Mouse (Mus musculus): ENCODE results near the gene Smarcd1.
A peak's percentile ranks its signal among the peaks of the same experiment; 100 is the strongest.
"Not testable (repeated sequence)": the region's sequence is repeated elsewhere in the genome, so short reads cannot be mapped to it uniquely, and the experiment has no call there.

Gene Smarcd1

GRCm38 (mm10) chr15:99684156-99684555, 17.8 kb upstream of the Smarcd1 start:
- no peak for DNase-seq (ENCODE audit: low spot score in 2 of 2)

DNA sequence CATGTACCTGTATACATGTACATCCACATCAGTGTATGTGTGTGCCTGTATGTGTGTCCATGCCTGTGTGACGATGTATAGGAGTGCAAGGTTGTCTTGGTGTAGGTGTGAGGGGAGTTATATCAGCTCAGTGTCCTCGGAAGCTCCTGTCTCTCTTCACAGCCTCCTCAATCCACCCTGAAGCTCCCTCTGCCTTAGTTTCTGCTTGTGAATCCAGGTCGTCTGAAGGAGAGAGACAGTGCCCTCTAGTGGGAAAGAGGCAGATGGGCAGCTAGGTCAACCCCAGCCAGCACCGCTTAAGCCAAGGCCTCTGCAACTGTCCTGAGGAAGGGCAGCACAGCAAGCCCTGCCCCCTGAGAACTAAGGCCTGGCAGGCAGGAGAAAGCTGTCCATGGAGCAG, 13.2 kb upstream of the Smarcd1 start:
- DNase-seq (ENCODE audit: low spot score in 2 of 2): peak in 1 of 2 experiments; percentile 47

DNA sequence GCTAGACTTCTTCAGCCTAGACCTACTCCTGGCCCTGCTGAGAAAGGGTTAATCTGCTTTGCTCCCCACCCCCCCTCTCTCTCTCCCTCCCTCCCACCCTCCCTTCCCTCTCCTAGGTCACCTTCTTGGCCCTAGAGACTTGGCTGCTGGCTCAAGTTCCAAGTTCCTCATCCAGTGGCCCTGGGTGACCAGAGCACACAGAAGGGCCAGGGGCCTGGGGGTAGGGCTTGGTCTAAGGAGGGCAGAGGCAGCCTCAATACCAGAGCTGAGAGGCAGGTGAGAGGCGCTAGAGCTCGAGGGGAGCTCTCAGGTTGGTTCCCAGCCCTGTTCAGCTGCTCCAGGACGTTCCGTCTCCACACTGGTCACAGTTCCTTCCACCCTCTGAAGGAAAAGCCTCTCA, 11.0 kb upstream of the Smarcd1 start:
- no peak for DNase-seq (ENCODE audit: low spot score in 2 of 2)

DNA sequence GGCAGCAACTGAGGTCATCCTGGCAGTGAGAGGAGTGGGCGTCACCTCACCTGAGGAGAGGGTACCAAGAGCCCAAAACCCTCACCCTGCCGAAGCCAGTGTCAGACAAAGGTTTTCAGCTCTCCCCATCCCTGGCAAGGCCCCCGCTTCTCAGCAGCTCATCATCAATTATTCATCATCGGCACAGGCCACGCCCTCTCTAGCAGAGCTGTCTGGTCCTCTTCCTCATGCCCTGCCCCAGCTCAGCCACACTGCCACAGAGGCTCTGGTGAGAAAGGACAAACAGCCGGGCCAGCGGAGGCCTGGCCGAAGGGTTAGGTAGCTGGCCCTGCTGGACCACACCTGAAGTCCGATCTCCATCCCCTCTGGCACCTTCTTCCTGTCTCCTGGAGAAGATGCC, 10.0 kb upstream of the Smarcd1 start:
- no peak for DNase-seq (ENCODE audit: low spot score in 2 of 2)

GRCm38 (mm10) chr15:99697309-99697708, 4.6 kb upstream of the Smarcd1 start:
- DNase-seq (ENCODE audit: low spot score in 2 of 2): no peak

DNA sequence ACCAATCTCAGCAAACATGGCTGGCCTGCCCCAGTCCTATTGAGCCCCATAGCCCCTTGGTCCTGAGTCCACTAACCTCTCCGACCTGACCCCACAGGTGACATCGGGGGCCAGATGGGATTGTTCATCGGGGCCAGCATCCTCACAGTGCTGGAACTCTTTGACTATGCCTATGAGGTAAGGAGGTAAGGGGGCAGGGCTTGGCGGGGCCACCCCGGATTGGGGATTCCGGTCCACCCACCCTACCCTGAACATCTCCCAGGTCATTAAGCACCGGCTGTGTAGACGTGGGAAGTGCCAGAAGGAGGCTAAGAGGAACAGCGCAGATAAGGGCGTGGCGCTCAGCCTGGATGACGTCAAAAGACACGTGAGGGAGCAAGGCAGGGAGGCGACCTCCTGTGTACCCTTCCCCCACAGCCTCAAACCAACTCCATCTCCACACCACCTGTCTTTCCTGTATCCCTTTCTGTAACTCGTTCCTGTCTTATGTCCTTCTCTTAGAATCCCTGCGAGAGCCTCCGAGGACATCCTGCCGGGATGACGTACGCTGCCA, 3.3 kb upstream of the Smarcd1 start:
- no peak for DNase-seq (ENCODE audit: low spot score in 2 of 2)

DNA sequence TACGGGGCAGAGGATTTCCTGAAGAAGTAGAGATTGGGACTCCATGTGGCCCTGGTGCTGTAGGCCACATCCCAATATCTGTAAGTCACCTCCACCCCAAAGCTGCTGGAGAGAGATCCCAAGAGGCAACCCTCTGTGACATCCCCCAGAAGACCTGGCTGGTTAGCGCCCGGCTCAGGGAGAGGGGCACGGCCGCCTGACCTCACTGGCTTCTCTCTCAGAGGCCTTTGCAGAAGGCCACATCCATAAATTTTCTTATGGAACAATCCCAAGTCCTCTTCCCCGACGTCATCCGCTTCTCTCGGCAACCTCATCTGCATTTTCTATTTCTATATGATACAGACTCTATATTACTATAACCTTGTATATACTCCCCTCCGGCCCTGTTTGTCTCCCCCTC, 2.2 kb upstream of the Smarcd1 start:
- no peak for DNase-seq (ENCODE audit: low spot score in 2 of 2)

GRCm38 (mm10) chr15:99700219-99701106, 1.5 kb upstream of the Smarcd1 start:
- no peak for DNase-seq (ENCODE audit: low spot score in 2 of 2)

- not testable (repeated sequence) for DNase-seq (ENCODE audit: low spot score in 2 of 2)
Measured at GRCm38 (mm10) chr15:99701640-99701998, 310 bp upstream of the Smarcd1 start.

DNA sequence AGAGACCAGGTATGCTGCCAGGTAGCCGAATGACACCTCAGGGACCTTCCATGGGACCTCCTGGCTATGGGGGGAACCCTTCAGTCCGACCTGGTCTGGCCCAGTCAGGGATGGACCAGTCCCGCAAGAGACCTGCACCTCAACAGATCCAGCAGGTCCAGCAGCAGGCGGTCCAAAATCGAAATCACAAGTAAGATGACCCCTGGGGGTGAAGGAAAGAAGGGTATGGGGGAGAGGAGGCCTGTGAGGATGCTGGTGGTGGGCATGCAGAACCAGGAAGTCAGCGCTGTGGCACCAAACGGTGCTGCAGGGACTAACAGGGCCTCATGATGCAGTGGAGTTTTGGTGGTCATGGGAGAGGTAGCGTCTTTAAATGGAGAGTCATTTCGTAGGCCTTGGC, 1.2 kb downstream of the Smarcd1 start:
- no peak for DNase-seq (ENCODE audit: low spot score in 2 of 2)

DNA sequence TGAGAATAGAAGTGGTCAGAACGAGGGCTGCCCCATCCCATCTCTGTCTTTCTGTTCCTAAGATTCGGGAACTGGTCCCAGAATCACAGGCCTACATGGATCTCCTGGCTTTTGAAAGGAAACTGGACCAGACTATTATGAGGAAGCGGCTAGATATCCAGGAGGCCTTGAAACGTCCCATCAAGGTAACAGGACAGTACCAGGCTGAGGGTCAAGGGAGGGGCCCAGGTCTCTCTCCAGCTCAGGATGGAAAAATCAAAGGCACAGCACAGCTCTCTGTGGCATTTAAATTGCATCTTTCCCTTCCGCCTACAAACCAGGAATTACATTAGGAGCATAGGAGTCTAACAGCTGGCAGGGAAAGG, 1.7 kb downstream of the Smarcd1 start:
- no peak for DNase-seq (ENCODE audit: low spot score in 2 of 2)

DNA sequence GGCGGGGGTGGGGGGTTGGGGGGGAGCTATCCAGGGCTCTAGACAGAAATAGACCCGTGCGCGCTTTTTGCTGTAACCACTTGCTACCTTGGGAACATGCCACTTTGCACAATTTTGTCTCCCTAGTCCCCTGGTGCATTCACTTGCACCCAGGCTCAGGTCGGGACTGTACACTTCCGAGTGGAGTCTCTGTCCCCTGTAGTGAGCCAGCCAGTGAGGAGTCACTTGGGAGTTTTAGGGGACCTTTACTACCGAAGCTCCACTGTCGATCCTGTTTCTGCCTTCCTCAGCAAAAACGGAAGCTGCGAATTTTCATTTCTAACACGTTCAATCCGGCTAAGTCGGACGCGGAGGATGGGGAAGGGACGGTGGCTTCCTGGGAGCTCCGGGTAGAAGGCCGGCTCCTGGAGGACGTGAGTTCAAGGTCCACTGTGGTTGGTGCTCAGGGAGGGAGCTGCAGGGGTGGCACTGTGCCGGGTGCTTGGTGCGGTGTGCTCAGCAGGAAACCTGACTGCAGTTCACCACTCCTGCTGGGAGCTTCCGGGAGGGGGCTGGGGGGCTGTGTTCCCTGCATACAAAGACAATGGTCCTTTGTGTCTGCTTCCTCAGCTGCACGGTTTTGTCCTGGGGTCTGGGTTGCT, 2.2 kb downstream of the Smarcd1 start:
- no peak for DNase-seq (ENCODE audit: low spot score in 2 of 2)

DNA sequence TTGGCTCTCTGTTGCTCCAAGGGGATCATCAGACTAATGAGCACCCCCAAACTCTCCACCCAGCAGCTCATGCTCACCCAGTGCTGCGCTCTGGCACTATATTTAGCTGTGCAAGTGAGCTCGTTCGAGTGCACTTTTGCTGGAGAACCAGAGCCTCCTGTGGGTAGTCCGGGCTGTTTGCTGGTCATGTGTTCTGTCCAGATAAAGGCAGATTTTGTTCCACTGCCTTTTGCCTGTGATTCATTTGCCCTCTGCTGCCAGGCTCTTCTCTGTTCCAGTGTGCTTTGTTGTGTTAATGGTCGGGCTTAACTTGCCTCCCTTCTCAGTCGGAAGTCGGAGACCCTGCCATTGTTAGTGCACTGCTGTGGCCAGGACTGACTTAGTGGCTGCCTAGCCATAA, 3.0 kb downstream of the Smarcd1 start:
- no peak for DNase-seq (ENCODE audit: low spot score in 2 of 2)

GRCm38 (mm10) chr15:99705440-99706048, 3.6 kb downstream of the Smarcd1 start, which contains the start of gene Gm17349:
Gene Gm17349 (minus strand): TSS chr15:99705490.
- no peak for DNase-seq (ENCODE audit: low spot score in 2 of 2)

DNA sequence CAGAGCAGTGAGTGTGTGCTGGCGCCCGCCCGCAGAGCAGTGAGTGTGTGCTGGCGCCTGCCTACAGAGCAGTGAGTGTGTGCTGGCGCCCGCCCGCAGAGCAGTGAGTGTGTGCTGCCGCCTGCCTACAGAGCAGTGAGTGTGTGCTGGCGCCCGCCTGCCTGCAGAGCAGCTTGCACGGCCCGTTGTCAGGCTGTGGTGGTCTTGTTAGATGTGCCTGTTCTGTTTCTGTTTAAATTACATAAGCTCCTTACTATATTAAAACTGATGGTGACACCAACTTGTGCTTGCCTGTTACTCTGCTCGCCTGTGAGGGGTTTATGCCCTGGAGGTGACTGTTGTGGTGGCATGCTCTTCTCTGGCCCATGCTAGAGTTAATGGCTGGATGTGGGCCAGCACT, 6.2 kb downstream of the Smarcd1 start:
- DNase-seq (ENCODE audit: low spot score in 2 of 2): no peak

DNA sequence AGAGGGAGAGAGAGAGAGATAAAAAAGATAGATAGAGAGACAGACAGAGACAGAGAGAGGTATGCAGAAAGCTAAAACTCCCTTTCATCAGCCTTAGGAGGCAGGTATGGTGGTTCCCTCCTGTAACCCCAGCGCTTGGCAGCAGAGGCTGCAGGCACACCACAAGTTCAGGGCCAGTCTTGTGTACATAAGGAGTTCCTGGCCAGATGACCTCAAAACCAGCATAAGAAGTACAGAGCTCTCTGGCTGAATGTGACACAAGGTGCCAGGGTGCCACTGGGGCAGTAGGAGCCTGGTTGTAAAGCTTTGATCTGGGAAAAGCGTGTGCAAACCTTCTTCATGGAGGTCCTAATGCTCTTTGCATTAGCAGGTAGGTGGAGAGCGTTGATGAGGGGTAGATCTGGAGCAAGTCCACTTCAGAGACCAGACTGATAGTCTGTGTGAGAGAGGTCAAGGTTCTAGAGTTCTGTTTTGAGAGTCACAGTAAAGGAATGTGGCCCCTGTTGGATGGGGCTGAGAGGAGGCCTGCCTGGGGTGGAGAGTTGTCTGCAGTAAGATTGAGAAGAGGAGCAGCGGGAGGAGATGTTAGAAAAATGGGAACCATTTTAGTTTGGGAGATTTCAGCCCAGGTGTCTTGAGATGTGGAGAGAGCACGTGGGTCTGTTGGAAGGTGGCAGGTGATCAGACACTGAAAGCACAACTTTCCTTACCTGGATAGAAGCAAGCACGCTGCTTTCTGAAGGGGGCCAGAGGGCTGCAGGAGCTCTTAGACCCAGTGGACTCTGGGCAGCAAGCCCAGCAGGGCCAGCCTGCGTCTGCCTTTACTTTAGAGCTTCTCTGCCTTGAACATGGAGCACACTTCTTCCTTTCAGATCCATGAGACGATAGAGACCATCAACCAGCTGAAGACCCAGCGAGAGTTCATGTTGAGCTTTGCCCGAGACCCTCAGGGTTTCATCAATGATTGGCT, 8.6 kb downstream of the Smarcd1 start:
- no peak for DNase-seq (ENCODE audit: low spot score in 2 of 2)

DNA sequence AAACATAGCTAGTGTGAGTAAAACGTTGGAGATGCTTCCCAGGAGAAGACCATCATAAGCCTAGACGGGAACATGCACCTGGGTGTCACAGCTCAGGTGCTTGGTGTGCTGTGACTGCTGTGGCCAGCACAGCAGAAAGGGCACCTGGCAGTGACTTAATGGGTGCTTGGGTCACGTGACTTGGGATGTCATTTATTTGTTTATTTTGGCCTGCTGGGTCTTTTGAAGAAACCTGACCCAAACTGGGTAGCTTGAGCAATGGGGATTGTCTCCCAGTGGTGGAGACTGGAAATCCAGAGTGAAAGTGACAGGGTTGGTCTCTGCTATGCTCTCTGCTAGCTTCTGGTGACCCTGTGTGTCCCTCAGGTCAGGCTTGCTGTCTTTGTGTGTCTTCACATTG, 9.6 kb downstream of the Smarcd1 start:
- DNase-seq (ENCODE audit: low spot score in 2 of 2): no peak

GRCm38 (mm10) chr15:99712666-99713559, 11.0 kb downstream of the Smarcd1 start:
- DNase-seq (ENCODE audit: low spot score in 2 of 2): no peak

- DNase-seq (ENCODE audit: low spot score in 2 of 2): no peak
Measured at GRCm38 (mm10) chr15:99713569-99713968, 11.6 kb downstream of the Smarcd1 start.

GRCm38 (mm10) chr15:99714206-99714605, 12.3 kb downstream of the Smarcd1 start:
- no peak for DNase-seq (ENCODE audit: low spot score in 2 of 2)

Data from frontal cortex, postnatal 10 days (tissue).